Mouse (Mus musculus): ENCODE results near the gene Zmym1. TPM values are rescaled to one million over a fixed set of nuclear protein-coding genes. Genes with fewer than 3 reads are reported as not detected.

Zmym1 gene
- polyA plus RNA-seq, 1 experiment, result 57.4 TPM

- Histone ChIP-seq H3K36me3 (ENCODE audit: control insufficient read depth, insufficient read depth, low read length, poor library complexity, severe bottlenecking) (peaks cover 60% of the 10 kb centered on the region), H3K27me3 (ENCODE audit: control insufficient read depth, insufficient read depth, low read length, poor library complexity, severe bottlenecking) (no peaks in the 10 kb centered on the region), H3K9me3 (replicated peaks; ENCODE audit: control insufficient read depth, insufficient read depth, low read length, poor library complexity, severe bottlenecking) (no peaks in the 10 kb centered on the region), H3K27ac (ENCODE audit: insufficient read depth, low read length) (no peak overlapping the region), H3K9ac (ENCODE audit: low read depth, poor library complexity, severe bottlenecking) (peak overlapping the region; percentile 100), H3K4me1 (ENCODE audit: control insufficient read depth, insufficient read depth, low read length) (no peaks in the 10 kb centered on the region), H3K4me3 (ENCODE audit: low read depth, low read length) (peak overlapping the region; percentile 92)
- no peak for TF ChIP-seq CTCF (IDR thresholded peaks at IDR 0.05; ENCODE audit: low read depth, low read length)
- TF ChIP-seq EP300 (IDR thresholded peaks at IDR 0.05; ENCODE audit: insufficient read depth, low read depth, low read length), result no peak
- TF ChIP-seq POLR2A (IDR thresholded peaks at IDR 0.05; ENCODE audit: insufficient read depth, low read length), result no peak
These were observed 37.8 kb downstream of the Zmym1 start for GRCm38 (mm10) chr4:127023201-127023600.

- TF ChIP-seq CTCF (IDR thresholded peaks at IDR 0.05; ENCODE audit: low read depth, low read length), result no peak
- TF ChIP-seq EP300 (IDR thresholded peaks at IDR 0.05; ENCODE audit: insufficient read depth, low read depth, low read length), result no peak
- TF ChIP-seq POLR2A (IDR thresholded peaks at IDR 0.05; ENCODE audit: insufficient read depth, low read length), result peak; percentile 12
- peak overlapping the region; percentile 92 for H3K4me3 ChIP-seq (ENCODE audit: low read depth, low read length)
- no peaks in the 10 kb centered on the region for H3K27me3 ChIP-seq (ENCODE audit: control insufficient read depth, insufficient read depth, low read length, poor library complexity, severe bottlenecking)
- H3K9ac ChIP-seq (ENCODE audit: low read depth, poor library complexity, severe bottlenecking), result peak overlapping the region; percentile 100
- H3K36me3 ChIP-seq (ENCODE audit: control insufficient read depth, insufficient read depth, low read length, poor library complexity, severe bottlenecking), result peaks cover 49% of the 10 kb centered on the region
- no peaks in the 10 kb centered on the region for H3K9me3 ChIP-seq (replicated peaks; ENCODE audit: control insufficient read depth, insufficient read depth, low read length, poor library complexity, severe bottlenecking)
- H3K27ac ChIP-seq (ENCODE audit: insufficient read depth, low read length), result peak overlapping the region; percentile 62
- H3K4me1 ChIP-seq (ENCODE audit: control insufficient read depth, insufficient read depth, low read length), result no peaks in the 10 kb centered on the region
These were observed 38.8 kb downstream of the Zmym1 start for GRCm38 (mm10) chr4:127021989-127022626.

- TF ChIP-seq EP300 (IDR thresholded peaks at IDR 0.05; ENCODE audit: insufficient read depth, low read depth, low read length), result 0 out of 2 replicates have a peak, but pooled peaks have one; percentile 18
- no peak for TF ChIP-seq CTCF (IDR thresholded peaks at IDR 0.05; ENCODE audit: low read depth, low read length)
- peak; percentile 99 for TF ChIP-seq POLR2A (IDR thresholded peaks at IDR 0.05; ENCODE audit: insufficient read depth, low read length)
These were observed 39.6 kb downstream of the Zmym1 start, which contains the start of gene Sfpq for GRCm38 (mm10) chr4:127021151-127021945. Sfpq (plus strand) TSS chr4:127021324.

GRCm38 (mm10) chr4:127020411-127021150, 40.4 kb downstream of the Zmym1 start:
- peaks cover 34% of the 10 kb centered on the region for H3K36me3 ChIP-seq (ENCODE audit: control insufficient read depth, insufficient read depth, low read length, poor library complexity, severe bottlenecking)
- peak overlapping the region; percentile 88 for H3K9ac ChIP-seq (ENCODE audit: low read depth, poor library complexity, severe bottlenecking)
- no peaks in the 10 kb centered on the region for H3K27me3 ChIP-seq (ENCODE audit: control insufficient read depth, insufficient read depth, low read length, poor library complexity, severe bottlenecking)
- H3K9me3 ChIP-seq (replicated peaks; ENCODE audit: control insufficient read depth, insufficient read depth, low read length, poor library complexity, severe bottlenecking), result no peaks in the 10 kb centered on the region
- peak overlapping the region; percentile 38; the same call in 1 of the 2 replicates for H3K4me3 ChIP-seq (ENCODE audit: low read depth, low read length)
- TF ChIP-seq EP300 (IDR thresholded peaks at IDR 0.05; ENCODE audit: insufficient read depth, low read depth, low read length), result no peak
- TF ChIP-seq POLR2A (IDR thresholded peaks at IDR 0.05; ENCODE audit: insufficient read depth, low read length), result no peak
- no peak for TF ChIP-seq CTCF (IDR thresholded peaks at IDR 0.05; ENCODE audit: low read depth, low read length)
- H3K27ac ChIP-seq (ENCODE audit: insufficient read depth, low read length), result no peak overlapping the region
- H3K4me1 ChIP-seq (ENCODE audit: control insufficient read depth, insufficient read depth, low read length), result no peaks in the 10 kb centered on the region

More at GRCm38 (mm10) chr4:127021151-127021945, 39.6 kb downstream of the Zmym1 start, which contains the start of gene Sfpq:
- Histone ChIP-seq H3K9ac (ENCODE audit: low read depth, poor library complexity, severe bottlenecking) (peak within 1 kb of the TSS; percentile 100), H3K27me3 (ENCODE audit: control insufficient read depth, insufficient read depth, low read length, poor library complexity, severe bottlenecking) (no peaks in the 10 kb centered on the region), H3K36me3 (ENCODE audit: control insufficient read depth, insufficient read depth, low read length, poor library complexity, severe bottlenecking) (peaks cover 42% of the 10 kb centered on the region), H3K4me3 (ENCODE audit: low read depth, low read length) (peak within 1 kb of the TSS; percentile 92), H3K27ac (ENCODE audit: insufficient read depth, low read length) (peak within 1 kb of the TSS; percentile 81), H3K4me1 (ENCODE audit: control insufficient read depth, insufficient read depth, low read length) (no peaks in the 10 kb centered on the region), H3K9me3 (replicated peaks; ENCODE audit: control insufficient read depth, insufficient read depth, low read length, poor library complexity, severe bottlenecking) (no peaks in the 10 kb centered on the region)

- Histone ChIP-seq H3K36me3 (ENCODE audit: control insufficient read depth, insufficient read depth, low read length, poor library complexity, severe bottlenecking) (no peaks in the 10 kb centered on the region), H3K27me3 (ENCODE audit: control insufficient read depth, insufficient read depth, low read length, poor library complexity, severe bottlenecking) (no peaks in the 10 kb centered on the region), H3K4me1 (ENCODE audit: control insufficient read depth, insufficient read depth, low read length) (no peaks in the 10 kb centered on the region), H3K9me3 (replicated peaks; ENCODE audit: control insufficient read depth, insufficient read depth, low read length, poor library complexity, severe bottlenecking) (no peaks in the 10 kb centered on the region), H3K4me3 (ENCODE audit: low read depth, low read length) (no peak overlapping the region), H3K9ac (ENCODE audit: low read depth, poor library complexity, severe bottlenecking) (no peak overlapping the region), H3K27ac (ENCODE audit: insufficient read depth, low read length) (no peak overlapping the region)
- TF ChIP-seq POLR2A (IDR thresholded peaks at IDR 0.05; ENCODE audit: insufficient read depth, low read length) (no peak), CTCF (IDR thresholded peaks at IDR 0.05; ENCODE audit: low read depth, low read length) (no peak), EP300 (IDR thresholded peaks at IDR 0.05; ENCODE audit: insufficient read depth, low read depth, low read length) (no peak)
These were observed 44.6 kb downstream of the Zmym1 start for GRCm38 (mm10) chr4:127016366-127016765.
